Mouse (Mus musculus) spleen, postnatal 10 days (tissue): ENCODE data around the gene Olfr1202.

Experiments used
- DNase-seq, 2 experiments: peaks; one replicate each; pipeline ENCODE4 v3.0.0; 2021 to 2022; ENCODE audit warnings: low spot score in 2 of 2

Gene Olfr1202

GRCm38 (mm10) chr2:88814196-88814595 lies at the start of gene Olfr1202:
Gene Olfr1202 (plus strand): TSS chr2:88814496.
- no peak for DNase-seq

- DNase-seq: no peak
Measured at GRCm38 (mm10) chr2:88770388-88770787, 43.9 kb upstream of the Olfr1202 start, which contains the start of gene Olfr1200. Gene Olfr1200 (minus strand): TSS chr2:88770488.

GRCm38 (mm10) chr2:88792736-88793135 lies 21.6 kb upstream of the Olfr1202 start, which contains the start of gene Olfr1201:
Gene Olfr1201 (plus strand): TSS chr2:88793036.
- DNase-seq: no peak

- no peak for DNase-seq
Measured at GRCm38 (mm10) chr2:88829437-88829836, 15.1 kb downstream of the Olfr1202 start, which contains the start of gene Olfr1205. Gene Olfr1205 (plus strand): TSS chr2:88829737.

- no peak for DNase-seq
Measured at GRCm38 (mm10) chr2:88838477-88838876, 24.2 kb downstream of the Olfr1202 start.

- DNase-seq: no peak
Measured at GRCm38 (mm10) chr2:88848992-88849391, 34.7 kb downstream of the Olfr1202 start, which contains the start of gene Olfr1204. Gene Olfr1204 (plus strand): TSS chr2:88849292.

- no peak for DNase-seq
Measured at GRCm38 (mm10) chr2:88862931-88863330, 48.6 kb downstream of the Olfr1202 start, which contains the start of gene Olfr1206. Gene Olfr1206 (plus strand): TSS chr2:88863231.
